Mouse (Mus musculus) erythroblast, adult 5-6 weeks (primary cell): ENCODE results near the gene Crebl2. TPM values are rescaled to one million over a fixed set of nuclear protein-coding genes. Genes with fewer than 3 reads are reported as not detected.

Experiments used
- ATAC-seq: replicated peaks from 2 replicates; pipeline ENCODE4 v1.8.0; 2016; ENCODE audit warnings: moderate number of reproducible peaks, mild to moderate bottlenecking, moderate TSS enrichment, inconsistent platforms; ENCODE audit not compliant: poor library complexity, low FRiP score, severe bottlenecking
- total RNA-seq, 2 experiments: library from RNA; stranded (forward) in 1 of 2; stranded (reverse) in 1 of 2; fragments of 150-400 nt in 1 of 2; fragments of 200-764, 138-1000 nt in 1 of 2; gene quantifications; 2 replicates each; pipeline versions ENCODE4 v1.2.3 to v1.2.4; 2015 to 2017; ENCODE audit warnings: low replicate concordance in 2 of 2

The Crebl2 gene
- total RNA-seq, 2 experiments from 2014 or later = 23.2 to 26.0 TPM

GRCm38 (mm10) chr6:134817051-134817928 lies 12.7 kb upstream of the Crebl2 start:
- ATAC-seq = no peak

- no peak for ATAC-seq
These were observed 10.2 kb upstream of the Crebl2 start for GRCm38 (mm10) chr6:134819741-134820140.

- no peak for ATAC-seq
These were observed 9.5 kb upstream of the Crebl2 start for GRCm38 (mm10) chr6:134820411-134820810.

GRCm38 (mm10) chr6:134822844-134823243 lies 7.1 kb upstream of the Crebl2 start:
- peak; percentile 60 for ATAC-seq

GRCm38 (mm10) chr6:134830776-134831175 lies 822 bp downstream of the Crebl2 start:
- ATAC-seq = no peak

- peak; percentile 51 for ATAC-seq
These were observed 4.8 kb downstream of the Crebl2 start for GRCm38 (mm10) chr6:134834585-134835251.

GRCm38 (mm10) chr6:134838111-134838510 lies 8.2 kb downstream of the Crebl2 start:
- ATAC-seq = no peak

- ATAC-seq = no peak
These were observed 10.4 kb downstream of the Crebl2 start for GRCm38 (mm10) chr6:134840346-134840745.

GRCm38 (mm10) chr6:134845726-134846125 lies 15.8 kb downstream of the Crebl2 start:
- no peak for ATAC-seq

GRCm38 (mm10) chr6:134846308-134846707 lies 16.4 kb downstream of the Crebl2 start:
- ATAC-seq = no peak

- ATAC-seq = no peak
These were observed 17.6 kb downstream of the Crebl2 start for GRCm38 (mm10) chr6:134847550-134847949.

GRCm38 (mm10) chr6:134848197-134848890 lies 18.4 kb downstream of the Crebl2 start:
- peak; percentile 73 for ATAC-seq

- ATAC-seq = no peak
These were observed 19.5 kb downstream of the Crebl2 start for GRCm38 (mm10) chr6:134849461-134849860.

- ATAC-seq = no peak
These were observed 20.0 kb downstream of the Crebl2 start for GRCm38 (mm10) chr6:134849985-134850384.

GRCm38 (mm10) chr6:134854782-134855181 lies 24.8 kb downstream of the Crebl2 start:
- ATAC-seq = no peak

- no peak for ATAC-seq
These were observed 26.0 kb downstream of the Crebl2 start for GRCm38 (mm10) chr6:134855926-134856325.

- no peak for ATAC-seq
These were observed 29.1 kb downstream of the Crebl2 start for GRCm38 (mm10) chr6:134859021-134859420.

- no peak for ATAC-seq
These were observed 30.3 kb downstream of the Crebl2 start for GRCm38 (mm10) chr6:134860275-134860674.

- no peak for ATAC-seq
These were observed 31.4 kb downstream of the Crebl2 start for GRCm38 (mm10) chr6:134861386-134861785.

- ATAC-seq = 0 out of 2 replicates have a peak, but pooled peaks have one; percentile 13
These were observed 32.7 kb downstream of the Crebl2 start for GRCm38 (mm10) chr6:134862671-134863104.
